Mouse (Mus musculus) bone marrow macrophage, adult 2 months (primary cell): ENCODE measurements around the gene Shroom4. TPM values are rescaled to one million over a fixed set of nuclear protein-coding genes. Genes with fewer than 3 reads are reported as not detected.

Source experiments
- H3K27ac ChIP-seq: 2 replicates; pipeline ENCODE4 v1.5.1; 2012; ENCODE audit warnings: low read depth, low read length; ENCODE audit not compliant: insufficient read depth
- H3K4me1 ChIP-seq: 2 replicates; pipeline ENCODE4 v1.6.1; 2012; ENCODE audit warnings: low read length; ENCODE audit not compliant: control insufficient read depth, insufficient read depth
- H3K4me3 ChIP-seq: 2 replicates; pipeline ENCODE4 v1.5.1; 2012; ENCODE audit warnings: mild to moderate bottlenecking, low read length, moderate library complexity; ENCODE audit not compliant: insufficient read depth
- CTCF ChIP-seq: IDR thresholded peaks from 2 replicates; pipeline ENCODE4 v1.5.1; 2012; ENCODE audit warnings: low read depth, mild to moderate bottlenecking, low read length, moderate library complexity
- POLR2A ChIP-seq: IDR thresholded peaks from 2 replicates; pipeline ENCODE4 v1.6.1; 2012; ENCODE audit warnings: mild to moderate bottlenecking, low read depth, low read length, borderline replicate concordance
- polyA plus RNA-seq: library from polyadenylated mRNA; stranded (reverse); fragments of >200 nt; gene quantifications from 2 replicates; pipeline ENCODE4 v1.2.4, GENCODE M21; 2012; ENCODE audit not compliant: missing spikeins, insufficient read depth, insufficient read length

Gene Shroom4
- polyA plus RNA-seq = 0.73 TPM in 1 of 2 replicates, not detected in the other

GRCm38 (mm10) chrX:6399626-6400397, at the start of gene Shroom4:
Shroom4 (plus strand) TSS chrX:6399854.
- Histone ChIP-seq H3K4me3 (peak within 1 kb of the TSS; percentile 20), H3K4me1 (no peaks in the 10 kb centered on the region), H3K27ac (no peak within 1 kb of the TSS)
- TF ChIP-seq CTCF = no peak
- TF ChIP-seq POLR2A = no peak

DNA sequence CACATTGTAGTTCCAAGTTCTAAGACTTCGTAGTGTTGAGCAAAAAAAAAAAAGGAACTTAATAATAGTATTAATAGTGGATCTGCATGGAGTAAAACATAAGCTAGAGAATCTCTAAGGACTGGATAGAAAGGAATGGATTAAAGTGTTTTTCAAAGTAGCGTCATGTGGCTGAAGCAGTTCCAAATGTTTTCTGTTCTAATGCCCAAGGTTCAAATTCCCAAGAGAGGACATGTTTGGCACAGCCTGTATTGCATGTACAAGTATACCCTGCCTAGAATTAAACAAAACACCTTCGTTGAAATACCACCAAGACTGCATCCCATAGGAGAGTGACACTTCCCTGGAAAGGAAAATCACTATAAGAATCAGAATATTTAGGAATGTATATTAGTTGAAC, 42.8 kb upstream of the Shroom4 start:
- no peak overlapping the region for H3K27ac ChIP-seq
- H3K4me1 ChIP-seq = no peaks in the 10 kb centered on the region
- H3K4me3 ChIP-seq = no peak overlapping the region
- no peak for TF ChIP-seq CTCF
- TF ChIP-seq POLR2A = no peak

DNA sequence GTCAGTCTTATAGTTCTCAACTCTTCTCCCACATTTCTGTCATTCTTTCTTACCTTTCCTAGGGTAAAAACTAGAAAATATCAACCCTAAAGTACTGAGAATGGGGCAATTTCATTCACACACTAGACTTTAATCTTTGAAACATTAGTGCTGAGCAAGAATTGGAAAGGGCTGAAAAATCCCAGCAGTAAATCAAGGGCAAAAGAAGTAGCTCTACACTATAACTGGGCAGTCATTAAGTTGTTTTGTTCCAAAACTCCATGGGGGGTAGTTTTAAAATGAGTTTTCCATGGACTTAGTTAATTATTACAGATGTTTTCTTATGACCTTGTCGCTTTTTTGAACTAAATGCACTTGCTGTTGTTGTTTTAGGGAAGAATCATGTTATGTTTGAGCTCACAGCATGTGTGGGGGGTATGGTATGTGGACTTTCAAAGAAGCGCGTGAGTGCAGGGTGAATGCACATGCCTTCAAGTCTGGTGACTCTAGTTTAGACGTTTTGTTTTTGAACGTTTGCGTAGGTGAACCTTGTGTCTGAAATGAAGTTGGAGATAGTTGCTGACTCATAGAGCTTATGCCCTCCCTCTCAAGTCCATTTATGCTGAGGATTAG, 42.0 kb upstream of the Shroom4 start:
- H3K4me3 ChIP-seq = no peak overlapping the region
- no peaks in the 10 kb centered on the region for H3K4me1 ChIP-seq
- TF ChIP-seq CTCF (no peak), POLR2A (no peak)

GRCm38 (mm10) chrX:6368822-6369221, 30.8 kb upstream of the Shroom4 start:
- Histone ChIP-seq H3K4me3 (no peak overlapping the region), H3K27ac (no peak overlapping the region), H3K4me1 (no peaks in the 10 kb centered on the region)
- no peak for TF ChIP-seq CTCF
- no peak for TF ChIP-seq POLR2A

More for the DNA sequence above, 42.0 kb upstream of the Shroom4 start:
- no peak overlapping the region for H3K27ac ChIP-seq

GRCm38 (mm10) chrX:6370706-6371105, 28.9 kb upstream of the Shroom4 start:
- H3K4me3 ChIP-seq = no peak overlapping the region

DNA sequence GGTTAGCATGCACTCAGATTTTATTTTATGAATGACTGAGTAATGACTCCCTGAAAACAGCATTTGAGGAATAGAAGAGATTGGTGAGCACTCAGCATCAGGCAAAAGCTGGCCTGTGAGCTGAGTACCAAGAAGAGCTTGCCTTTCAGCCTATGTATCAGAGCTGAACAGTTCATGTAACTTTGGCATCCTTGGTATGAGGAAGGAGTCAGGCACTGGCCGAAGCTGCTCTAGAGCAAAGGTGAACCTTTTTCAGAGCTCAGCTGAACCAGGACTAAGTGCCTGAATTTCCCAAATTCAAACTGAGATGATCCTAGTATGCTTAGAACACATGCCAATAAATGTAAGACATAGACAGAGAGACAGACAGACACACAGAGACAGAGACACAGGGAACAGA, 5.8 kb upstream of the Shroom4 start:
- H3K27ac ChIP-seq = no peak overlapping the region
- TF ChIP-seq POLR2A (no peak), CTCF (no peak)
- no peaks in the 10 kb centered on the region for H3K4me1 ChIP-seq
- no peak overlapping the region for H3K4me3 ChIP-seq

More at GRCm38 (mm10) chrX:6370706-6371105, 28.9 kb upstream of the Shroom4 start:
- H3K27ac ChIP-seq = no peak overlapping the region
- TF ChIP-seq CTCF = no peak
- no peak for TF ChIP-seq POLR2A
- H3K4me1 ChIP-seq = no peaks in the 10 kb centered on the region

GRCm38 (mm10) chrX:6399193-6399592, 461 bp upstream of the Shroom4 start:
- no peak overlapping the region for H3K4me3 ChIP-seq
- no peaks in the 10 kb centered on the region for H3K4me1 ChIP-seq
- no peak overlapping the region for H3K27ac ChIP-seq
- TF ChIP-seq POLR2A (no peak), CTCF (no peak)

- TF ChIP-seq CTCF = no peak
- TF ChIP-seq POLR2A = no peak
- H3K4me1 ChIP-seq = no peaks in the 10 kb centered on the region
- H3K4me3 ChIP-seq = peak overlapping the region; percentile 20; the same call in 1 of the 2 replicates
- H3K27ac ChIP-seq = no peak overlapping the region
Observed at GRCm38 (mm10) chrX:6400398-6401020, 855 bp downstream of the Shroom4 start.

DNA sequence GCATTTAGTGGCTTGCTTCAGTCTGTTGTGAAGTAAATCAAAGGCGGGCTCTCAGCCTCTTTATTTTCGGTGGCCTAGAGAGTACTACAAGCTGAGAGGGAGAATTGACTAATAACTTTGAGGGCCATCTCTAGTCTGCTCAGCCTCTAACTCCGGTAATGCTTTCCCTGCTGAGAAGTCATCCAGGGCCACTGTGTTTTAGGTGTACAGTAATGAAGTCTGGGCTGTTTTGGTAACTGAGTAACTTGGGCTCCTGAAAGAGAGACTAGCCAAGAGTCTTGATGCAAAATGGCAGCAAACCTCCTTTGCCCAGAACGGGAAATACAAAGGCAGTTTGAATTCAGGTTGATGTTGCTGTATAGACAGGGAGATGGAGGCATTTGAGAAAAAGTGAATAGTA, 3.3 kb downstream of the Shroom4 start:
- Histone ChIP-seq H3K4me3 (no peak overlapping the region), H3K4me1 (no peaks in the 10 kb centered on the region), H3K27ac (no peak overlapping the region)
- TF ChIP-seq CTCF = no peak
- no peak for TF ChIP-seq POLR2A

DNA sequence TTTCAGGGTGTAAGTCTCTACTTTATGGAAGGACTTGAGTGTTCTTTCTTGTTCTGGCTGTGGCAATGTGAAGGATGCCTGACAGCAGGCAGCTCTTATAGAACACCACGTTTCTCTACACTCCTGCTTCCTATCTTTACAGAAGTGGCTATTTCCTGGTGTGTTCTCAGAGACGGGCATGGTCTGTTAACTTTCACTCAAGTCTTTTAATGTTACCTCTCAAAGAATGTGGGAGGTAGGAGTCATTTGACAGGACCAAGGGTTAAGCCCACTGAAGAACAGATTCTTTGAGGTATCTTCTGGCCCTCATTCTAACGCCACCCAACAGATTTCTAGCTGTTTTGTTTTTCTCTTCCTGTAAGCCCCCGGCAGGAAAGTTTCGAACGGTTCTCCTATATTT, 9.5 kb downstream of the Shroom4 start:
- TF ChIP-seq POLR2A = no peak
- TF ChIP-seq CTCF = no peak
- H3K27ac ChIP-seq = no peak overlapping the region
- H3K4me3 ChIP-seq = no peak overlapping the region
- no peaks in the 10 kb centered on the region for H3K4me1 ChIP-seq
